Mouse (Mus musculus) brain, embryonic 14.5 days (tissue): ENCODE results near the gene Pitpnm3. TPM values are rescaled to one million over a fixed set of nuclear protein-coding genes. Genes with fewer than 3 reads are reported as not detected.
A peak's percentile ranks its signal among the peaks of the same experiment; 100 is the strongest.

Experiments used
- DNase-seq: peaks from one replicate; pipeline ENCODE4 v3.0.0-alpha.2; 2011; ENCODE audit warnings: low read depth
- CTCF ChIP-seq: fragments of 200-500 bp; IDR thresholded peaks from 2 replicates; pipeline ENCODE4 v1.5.1; 2012; ENCODE audit warnings: inconsistent platforms, mild to moderate bottlenecking, moderate library complexity, borderline replicate concordance; ENCODE audit not compliant: insufficient read depth, insufficient read length; ENCODE audit errors: extremely low read depth
- POLR2A ChIP-seq: fragments of 200-500 bp; IDR thresholded peaks from 2 replicates; pipeline ENCODE4 v1.6.1; 2012; ENCODE audit warnings: mild to moderate bottlenecking, inconsistent platforms, borderline replicate concordance; ENCODE audit not compliant: poor library complexity, insufficient read depth, insufficient read length, severe bottlenecking; ENCODE audit errors: extremely low read depth
- polyA plus RNA-seq: library from polyadenylated mRNA; depleted of rRNA; stranded (reverse); fragments of >200 nt; gene quantifications from 2 replicates; pipeline ENCODE4 v1.2.3, GENCODE M21; 2012

The Pitpnm3 gene
- polyA plus RNA-seq, 1 experiment, result 13.0 TPM

- TF ChIP-seq CTCF (no peak), POLR2A (no peak)
Observed at GRCm38 (mm10) chr11:72118630-72119029, 16.9 kb downstream of the Pitpnm3 start.

GRCm38 (mm10) chr11:72113296-72113695 is 22.3 kb downstream of the Pitpnm3 start:
- TF ChIP-seq POLR2A, result no peak
- TF ChIP-seq CTCF, result no peak
- DNase-seq, result no peak

More at GRCm38 (mm10) chr11:72118630-72119029, 16.9 kb downstream of the Pitpnm3 start:
- DNase-seq, result no peak

- TF ChIP-seq POLR2A (no peak), CTCF (no peak)
- no peak for DNase-seq
Observed at GRCm38 (mm10) chr11:72110726-72111125, 24.9 kb downstream of the Pitpnm3 start.

- no peak for TF ChIP-seq POLR2A
- no peak for TF ChIP-seq CTCF
- DNase-seq, result no peak
Observed at GRCm38 (mm10) chr11:72104223-72104622, 31.4 kb downstream of the Pitpnm3 start.

- DNase-seq, result peak; percentile 92
- TF ChIP-seq POLR2A (no peak), CTCF (no peak)
Observed at GRCm38 (mm10) chr11:72103530-72103929, 32.0 kb downstream of the Pitpnm3 start.

GRCm38 (mm10) chr11:72100996-72101395 is 34.6 kb downstream of the Pitpnm3 start:
- no peak for TF ChIP-seq CTCF
- TF ChIP-seq POLR2A, result no peak
- no peak for DNase-seq

GRCm38 (mm10) chr11:72099181-72099580 is 36.4 kb downstream of the Pitpnm3 start:
- TF ChIP-seq POLR2A (no peak), CTCF (no peak)
- peak; percentile 32 for DNase-seq

GRCm38 (mm10) chr11:72098027-72098426 is 37.6 kb downstream of the Pitpnm3 start:
- DNase-seq, result no peak
- TF ChIP-seq POLR2A (no peak), CTCF (no peak)

- TF ChIP-seq CTCF, result no peak
- TF ChIP-seq POLR2A, result no peak
- DNase-seq, result peak; percentile 55
Observed at GRCm38 (mm10) chr11:72095994-72096393, 39.6 kb downstream of the Pitpnm3 start.

GRCm38 (mm10) chr11:72094442-72094841 is 41.1 kb downstream of the Pitpnm3 start:
- DNase-seq, result no peak
- TF ChIP-seq POLR2A (no peak), CTCF (no peak)

GRCm38 (mm10) chr11:72092390-72092789 is 43.2 kb downstream of the Pitpnm3 start:
- no peak for TF ChIP-seq POLR2A
- TF ChIP-seq CTCF, result no peak
- no peak for DNase-seq

GRCm38 (mm10) chr11:72086251-72087046 is 49.1 kb downstream of the Pitpnm3 start:
- peak; percentile 94 for DNase-seq

GRCm38 (mm10) chr11:72084337-72084736 is 51.2 kb downstream of the Pitpnm3 start:
- no peak for TF ChIP-seq POLR2A
- TF ChIP-seq CTCF, result no peak
- no peak for DNase-seq

More at GRCm38 (mm10) chr11:72086251-72087046, 49.1 kb downstream of the Pitpnm3 start:
- TF ChIP-seq CTCF (no peak), POLR2A (no peak)
